Mouse (Mus musculus) layer of hippocampus, adult 8-10 months (tissue): ENCODE measurements around the gene Atp5s. TPM values are rescaled to one million over a fixed set of nuclear protein-coding genes. Genes with fewer than 3 reads are reported as not detected.

Source experiments
- DNase-seq, 2 experiments: peaks; one replicate each; pipeline ENCODE4 v3.0.0; 2022; ENCODE audit warnings: low spot score in 2 of 2
- total RNA-seq, 4 experiments: library from RNA; stranded (reverse); gene quantifications; 2 replicates each; pipeline ENCODE4 v1.2.4; 2022

The Atp5s gene
- total RNA-seq: 10 to 100 TPM; 26.9 to 35.8 (median 30.0) TPM

- DNase-seq: peak; percentile 91 to 94
Observed at GRCm38 (mm10) chr12:69724711-69725460, at the start of gene Atp5s, which contains the start of gene L2hgdh. TSS of gene Atp5s (plus strand) at chr12:69724950. TSS of gene L2hgdh (minus strand) at chr12:69724873.

GRCm38 (mm10) chr12:69676157-69676556 lies 48.6 kb upstream of the Atp5s start:
- no peak for DNase-seq

GRCm38 (mm10) chr12:69680635-69681565 lies 43.9 kb upstream of the Atp5s start:
- DNase-seq: peak in 1 of 2 experiments; percentile 13

DNA sequence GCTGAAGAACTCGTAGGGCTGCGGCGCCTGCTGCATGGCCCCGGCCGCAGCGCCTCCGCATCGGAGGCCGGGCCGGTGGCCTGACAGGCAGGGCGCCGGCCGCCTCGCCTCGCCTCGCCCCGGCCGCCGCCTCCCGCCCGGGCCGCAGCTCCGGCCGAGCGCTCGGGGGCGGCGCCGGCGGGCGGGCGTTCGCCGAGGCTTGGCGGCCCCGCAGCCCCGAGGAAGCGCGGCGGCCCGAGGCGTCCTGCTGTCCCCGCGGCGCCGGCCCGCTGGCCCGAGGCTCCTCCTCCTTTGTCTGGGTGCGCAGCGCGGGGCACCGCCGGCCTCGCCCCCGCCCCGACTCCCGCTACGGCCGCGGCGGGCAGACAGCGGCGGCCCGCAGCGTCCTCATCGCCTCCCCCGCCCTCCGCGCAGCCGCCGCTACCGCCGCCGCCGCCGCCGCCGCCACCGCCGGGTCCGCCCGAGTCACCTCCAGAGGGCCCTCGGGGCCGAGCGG lies 43.1 kb upstream of the Atp5s start, which contains the start of gene Sos2:
TSS of gene Sos2 (minus strand) at position 287 of the 496 bp plus-strand sequence.
- peak in 1 of 2 experiments; percentile 44 for DNase-seq

- DNase-seq: peak; percentile 48 to 67
Observed at GRCm38 (mm10) chr12:69682065-69682787, 42.5 kb upstream of the Atp5s start.

GRCm38 (mm10) chr12:69682788-69683419 lies 41.8 kb upstream of the Atp5s start:
- DNase-seq: no peak

DNA sequence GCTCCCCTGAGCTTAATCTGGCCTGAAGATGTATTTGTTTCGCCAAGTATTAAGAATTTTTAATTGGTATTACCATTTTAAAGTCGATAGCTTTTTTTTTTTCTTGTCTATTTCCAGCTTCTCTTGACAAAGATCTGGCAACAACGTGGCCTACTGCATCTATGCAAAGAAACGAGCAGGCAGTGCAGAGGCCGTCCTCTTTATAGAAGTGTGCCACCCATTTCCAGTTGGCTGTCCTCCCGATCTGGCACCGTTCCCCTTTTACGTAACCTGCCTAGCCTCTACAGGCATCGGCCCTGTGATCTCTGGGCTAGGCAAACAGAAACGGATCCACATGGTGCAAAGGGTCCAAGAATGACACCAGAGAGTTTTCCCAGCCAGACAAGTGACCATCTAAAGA lies 41.2 kb upstream of the Atp5s start:
- peak; percentile 52 to 61 for DNase-seq

DNA sequence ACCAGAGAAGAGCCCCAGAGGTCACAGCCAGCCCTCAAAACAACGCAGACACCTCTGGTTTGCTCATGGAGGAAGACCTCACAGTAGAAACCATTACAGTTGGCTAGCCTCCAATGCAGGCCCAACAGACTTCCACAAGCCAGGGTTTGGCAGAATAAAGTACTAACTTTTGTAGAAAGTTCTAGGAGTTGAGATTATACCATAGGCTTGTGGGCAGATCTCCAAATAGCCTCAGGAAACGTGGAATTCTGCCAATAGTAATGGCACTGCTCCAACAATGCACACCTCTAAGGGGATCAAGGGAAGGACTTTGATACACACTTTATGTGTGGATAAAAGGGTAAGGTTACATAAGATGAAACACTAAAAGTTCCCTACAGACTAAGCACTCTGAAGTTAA lies 36.4 kb upstream of the Atp5s start:
- no peak for DNase-seq

- no peak for DNase-seq
Observed at GRCm38 (mm10) chr12:69689094-69689493, 35.7 kb upstream of the Atp5s start.

DNA sequence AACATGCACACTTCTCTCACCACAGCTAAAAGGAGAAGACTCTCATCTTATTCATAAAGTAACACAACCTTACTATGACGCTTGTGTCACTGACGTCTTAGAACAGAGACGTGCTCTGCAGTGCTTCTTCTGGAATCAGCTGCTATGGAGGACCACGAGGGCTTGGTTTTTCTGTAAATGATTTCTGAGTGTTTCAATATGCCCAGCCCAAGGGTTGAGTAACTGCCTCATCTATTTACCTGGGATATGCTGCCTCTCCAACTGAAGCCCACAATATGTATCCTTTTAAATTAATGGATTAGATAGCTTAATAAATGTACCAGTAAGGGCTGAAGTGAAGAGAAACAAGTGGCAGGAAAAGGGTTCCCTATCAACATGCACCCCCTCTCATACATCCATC lies 34.0 kb upstream of the Atp5s start:
- DNase-seq: no peak

- no peak for DNase-seq
Observed at GRCm38 (mm10) chr12:69693471-69693870, 31.3 kb upstream of the Atp5s start.

GRCm38 (mm10) chr12:69696746-69697145 lies 28.0 kb upstream of the Atp5s start:
- peak in 1 of 2 experiments; percentile 14 for DNase-seq

DNA sequence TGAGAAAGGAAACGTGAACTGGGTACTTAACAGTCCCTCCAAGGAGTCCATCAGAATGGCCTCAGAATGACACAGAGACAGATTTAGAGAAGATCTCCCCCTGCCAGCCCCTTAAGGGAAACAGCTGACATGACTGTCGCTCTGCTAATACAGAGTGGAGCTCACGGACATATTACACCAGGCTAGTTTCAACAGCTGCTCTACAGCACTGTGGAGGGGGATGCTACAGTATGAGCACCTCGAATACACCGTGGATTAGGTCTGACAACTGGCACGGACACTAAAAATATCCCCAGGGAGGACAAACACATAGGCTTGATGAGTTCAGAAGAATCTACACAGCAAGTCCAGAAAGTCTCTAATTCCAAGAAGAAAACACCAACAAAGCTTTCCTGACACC lies 26.4 kb upstream of the Atp5s start:
- DNase-seq: no peak

GRCm38 (mm10) chr12:69704799-69705458 lies 19.8 kb upstream of the Atp5s start:
- no peak for DNase-seq

DNA sequence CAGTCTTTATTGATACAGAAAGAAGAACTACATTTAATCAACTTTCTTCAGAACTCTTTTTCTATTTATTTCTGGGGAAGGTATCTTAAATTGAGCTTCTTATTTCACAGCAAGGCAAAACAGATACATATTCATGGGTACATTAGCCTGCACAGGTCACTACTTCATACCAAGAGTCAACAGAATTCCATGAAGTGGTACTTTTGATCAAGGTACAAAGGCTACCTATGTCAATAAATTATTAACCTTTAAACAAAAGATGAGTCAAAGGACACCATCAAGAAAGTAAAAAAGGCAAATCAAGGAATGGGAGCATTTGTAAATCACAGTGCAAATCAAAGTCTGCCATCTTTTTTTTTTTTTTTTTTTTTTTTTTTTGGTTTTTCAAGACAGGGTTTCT lies 11.1 kb upstream of the Atp5s start:
- DNase-seq: no peak

GRCm38 (mm10) chr12:69722857-69723256 lies 1.9 kb upstream of the Atp5s start:
- DNase-seq: no peak

GRCm38 (mm10) chr12:69723376-69723775 lies 1.4 kb upstream of the Atp5s start:
- no peak for DNase-seq

- no peak for DNase-seq
Observed at GRCm38 (mm10) chr12:69724018-69724710, 586 bp upstream of the Atp5s start.

DNA sequence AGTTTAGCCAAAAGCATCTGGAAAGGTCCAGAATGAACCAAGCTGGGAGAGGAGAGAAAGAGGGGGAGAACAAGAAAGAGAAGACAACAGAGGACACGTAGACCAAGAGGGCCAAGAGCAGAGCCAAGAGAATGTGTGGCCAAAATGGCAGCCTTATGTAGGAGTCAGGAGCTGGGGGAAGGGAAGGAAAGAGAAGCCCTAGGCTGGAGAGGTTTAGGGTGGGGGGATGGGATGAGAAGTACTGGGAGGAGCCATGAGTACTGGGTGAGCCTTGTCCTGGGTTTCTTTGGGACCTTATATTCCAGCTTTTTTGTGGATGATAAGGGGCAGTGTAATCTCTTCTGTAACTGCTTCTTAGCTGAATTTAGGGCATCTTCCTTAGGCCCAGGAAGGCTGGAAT lies 4.5 kb downstream of the Atp5s start:
- no peak for DNase-seq

DNA sequence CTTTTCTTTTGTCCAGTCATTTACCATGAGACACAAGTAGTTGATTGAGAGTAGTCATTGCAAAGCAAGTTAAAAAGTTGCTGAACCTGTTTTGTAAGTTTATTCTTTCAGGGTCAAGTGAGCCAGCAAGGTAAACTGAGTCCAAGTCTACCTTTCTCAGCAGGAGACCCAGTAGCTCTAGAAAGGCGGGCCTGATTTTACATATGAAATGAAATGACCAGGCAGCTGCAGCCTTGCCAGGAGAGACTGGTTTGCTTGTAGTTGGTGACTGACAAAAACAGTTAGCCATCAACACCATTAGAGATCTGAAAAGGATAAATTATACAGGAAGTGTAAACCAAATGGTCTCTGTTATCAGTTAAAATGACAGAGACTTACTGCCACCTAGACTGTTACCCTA lies 5.6 kb downstream of the Atp5s start:
- DNase-seq: no peak
